Mouse (Mus musculus): ENCODE measurements around the gene Snrpe. TPM values are rescaled to one million over a fixed set of nuclear protein-coding genes. Genes with fewer than 3 reads are reported as not detected.
A peak's percentile ranks its signal among the peaks of the same experiment; 100 is the strongest.

Gene Snrpe
- polyA plus RNA-seq, 1 experiment from 2014 or later: 765 TPM

DNA sequence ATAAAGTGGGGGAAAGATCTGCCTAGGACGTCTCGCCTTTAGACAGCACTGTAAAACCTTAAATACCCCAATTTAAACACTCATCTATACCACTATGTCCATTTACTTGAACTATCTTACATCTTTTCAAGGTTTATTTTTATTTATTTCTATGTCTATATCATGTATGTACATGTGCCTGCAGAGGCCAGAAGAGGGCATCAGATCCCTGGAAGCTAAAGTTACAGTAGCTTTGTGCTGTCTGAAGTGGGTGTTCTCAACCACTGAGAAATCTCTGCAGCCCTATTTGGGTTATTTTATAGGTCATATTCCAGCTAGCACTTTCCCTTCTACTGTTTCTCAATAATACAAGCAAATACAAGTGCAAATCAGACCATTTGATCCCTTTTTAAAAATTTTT lies 22.1 kb upstream of the Snrpe start:
- Histone ChIP-seq H3K27ac (ENCODE audit: low read depth) (no peak overlapping the region), H3K27me3 (replicated peaks; ENCODE audit: control insufficient read depth, insufficient read depth, low read length) (no peaks in the 10 kb centered on the region), H3K4me1 (replicated peaks; ENCODE audit: control insufficient read depth, insufficient read depth, low read length) (no peaks in the 10 kb centered on the region), H3K4me2 (ENCODE audit: low read length) (no peak overlapping the region), H3K4me3 (ENCODE audit: low read depth, low read length) (no peak overlapping the region), H3K36me3 (ENCODE audit: control insufficient read depth, insufficient read depth, low read length) (peaks cover 89% of the 10 kb centered on the region), H3K9me3 (ENCODE audit: control insufficient read depth, low read length) (no peaks in the 10 kb centered on the region), H3K9ac (ENCODE audit: low read length) (no peak overlapping the region)
- ATAC-seq (replicated peaks; ENCODE audit: low FRiP score, low TSS enrichment, low read depth) (no peak), DNase-seq (ENCODE audit: low spot score) (peak; percentile 31)
- WGBS: 92% methylated on average over 2 of the region's 2 CpGs

DNA sequence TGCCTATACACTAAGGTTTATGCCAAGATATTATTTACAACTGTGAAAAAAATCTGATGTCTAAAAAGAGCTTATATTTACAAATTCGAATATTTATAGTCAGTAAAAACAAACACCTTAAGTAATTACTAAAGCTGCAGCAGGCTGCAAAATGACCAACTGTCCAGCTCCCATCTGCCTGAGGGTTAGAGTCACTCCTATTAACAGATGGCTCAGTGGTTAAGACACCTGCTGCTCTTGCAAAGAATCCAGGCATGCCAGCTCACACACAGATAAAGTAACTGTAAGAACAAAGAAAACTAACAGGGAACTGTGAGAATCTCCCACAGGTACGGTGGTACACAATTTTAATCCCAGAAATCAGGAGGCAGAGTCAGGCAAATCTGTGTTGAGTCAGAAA lies 15.0 kb upstream of the Snrpe start:
- 73% methylated on average over 2 of the region's 2 CpGs for WGBS
- Histone ChIP-seq H3K4me3 (ENCODE audit: low read depth, low read length) (no peak overlapping the region), H3K27me3 (replicated peaks; ENCODE audit: control insufficient read depth, insufficient read depth, low read length) (no peaks in the 10 kb centered on the region), H3K4me2 (ENCODE audit: low read length) (no peak overlapping the region), H3K4me1 (replicated peaks; ENCODE audit: control insufficient read depth, insufficient read depth, low read length) (no peaks in the 10 kb centered on the region), H3K9me3 (ENCODE audit: control insufficient read depth, low read length) (no peaks in the 10 kb centered on the region), H3K9ac (ENCODE audit: low read length) (no peak overlapping the region), H3K36me3 (ENCODE audit: control insufficient read depth, insufficient read depth, low read length) (peaks cover 89% of the 10 kb centered on the region), H3K27ac (ENCODE audit: low read depth) (no peak overlapping the region)
- DNase-seq (ENCODE audit: low spot score): no peak
- ATAC-seq (replicated peaks; ENCODE audit: low FRiP score, low TSS enrichment, low read depth): no peak

DNA sequence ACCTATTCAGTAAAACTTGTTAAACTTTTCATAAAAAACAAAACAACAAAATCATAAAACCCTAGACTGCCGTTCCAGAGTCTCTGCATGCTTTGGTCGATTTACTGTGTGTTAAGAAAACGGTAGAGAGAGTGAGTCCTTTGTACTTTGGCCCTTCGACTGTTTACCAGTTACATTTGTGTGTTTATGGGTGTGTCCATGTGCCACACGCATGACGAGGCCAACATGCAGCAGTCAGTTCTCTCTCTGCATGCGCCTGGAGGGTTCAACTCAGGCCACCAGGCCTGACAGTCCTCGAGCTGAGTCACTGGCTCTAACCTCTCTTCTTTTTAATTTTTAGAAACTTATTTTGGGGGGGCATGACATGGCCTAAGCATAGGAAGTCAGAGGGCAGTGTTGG lies 8.2 kb upstream of the Snrpe start:
- Histone ChIP-seq H3K9ac (ENCODE audit: low read length) (no peak overlapping the region), H3K27ac (ENCODE audit: low read depth) (no peak overlapping the region), H3K4me2 (ENCODE audit: low read length) (no peak overlapping the region), H3K9me3 (ENCODE audit: control insufficient read depth, low read length) (no peaks in the 10 kb centered on the region), H3K4me3 (ENCODE audit: low read depth, low read length) (no peak overlapping the region), H3K27me3 (replicated peaks; ENCODE audit: control insufficient read depth, insufficient read depth, low read length) (no peaks in the 10 kb centered on the region), H3K36me3 (ENCODE audit: control insufficient read depth, insufficient read depth, low read length) (peaks cover 70% of the 10 kb centered on the region), H3K4me1 (replicated peaks; ENCODE audit: control insufficient read depth, insufficient read depth, low read length) (no peaks in the 10 kb centered on the region)
- DNase-seq (ENCODE audit: low spot score) (no peak), ATAC-seq (replicated peaks; ENCODE audit: low FRiP score, low TSS enrichment, low read depth) (0 out of 2 replicates have a peak, but pooled peaks have one; percentile 30)
- WGBS: 76% methylated on average over 8 of the region's 8 CpGs

DNA sequence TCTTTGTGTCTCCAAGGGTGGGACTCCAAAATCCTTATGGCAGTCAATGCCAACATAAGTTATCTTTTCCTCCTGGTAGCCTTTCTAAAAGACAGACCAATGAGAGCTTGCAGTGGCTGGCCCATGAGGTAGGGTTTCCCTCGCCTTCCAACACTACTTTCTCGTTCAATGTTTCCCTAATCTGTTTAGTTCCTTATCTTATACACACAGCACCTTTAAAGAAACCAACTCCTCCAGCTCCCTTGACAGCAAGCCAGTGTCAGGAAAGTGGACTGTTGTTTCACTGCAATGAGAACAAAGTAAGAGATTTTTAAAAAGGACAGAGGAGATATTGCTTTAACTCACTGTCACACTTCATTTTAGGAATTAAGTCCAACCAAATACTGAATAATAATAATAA lies 7.8 kb upstream of the Snrpe start:
- Histone ChIP-seq H3K27ac (ENCODE audit: low read depth) (no peak overlapping the region), H3K4me2 (ENCODE audit: low read length) (no peak overlapping the region), H3K9me3 (ENCODE audit: control insufficient read depth, low read length) (no peaks in the 10 kb centered on the region), H3K36me3 (ENCODE audit: control insufficient read depth, insufficient read depth, low read length) (peaks cover 66% of the 10 kb centered on the region), H3K4me3 (ENCODE audit: low read depth, low read length) (no peak overlapping the region), H3K4me1 (replicated peaks; ENCODE audit: control insufficient read depth, insufficient read depth, low read length) (no peaks in the 10 kb centered on the region), H3K27me3 (replicated peaks; ENCODE audit: control insufficient read depth, insufficient read depth, low read length) (no peaks in the 10 kb centered on the region), H3K9ac (ENCODE audit: low read length) (no peak overlapping the region)
- whole genome bisulfite sequencing: 53% methylated on average over 2 of the region's 2 CpGs
- DNase-seq (ENCODE audit: low spot score): no peak
- no peak for ATAC-seq (replicated peaks; ENCODE audit: low FRiP score, low TSS enrichment, low read depth)

DNA sequence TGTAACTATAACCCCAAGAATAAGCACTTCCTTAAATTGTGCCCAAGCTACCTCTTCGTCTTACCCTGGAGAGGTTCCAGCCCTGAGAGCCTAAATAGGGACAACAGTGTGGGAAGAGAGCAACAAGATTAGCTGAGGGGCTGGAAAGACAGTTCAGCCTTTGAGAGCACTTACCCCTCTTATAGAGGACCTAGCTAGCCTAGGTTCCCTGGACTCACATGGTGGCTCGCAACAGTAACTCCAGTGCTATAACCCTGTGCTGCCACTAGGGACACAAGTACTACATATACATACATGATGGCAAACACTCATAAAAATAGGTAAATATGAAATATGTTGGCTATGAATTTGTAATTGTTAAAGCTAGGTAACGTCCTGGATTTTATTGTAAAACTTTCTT lies 3.7 kb upstream of the Snrpe start:
- Histone ChIP-seq H3K4me3 (ENCODE audit: low read depth, low read length) (no peak overlapping the region), H3K9me3 (ENCODE audit: control insufficient read depth, low read length) (no peaks in the 10 kb centered on the region), H3K4me1 (replicated peaks; ENCODE audit: control insufficient read depth, insufficient read depth, low read length) (peaks cover 3% of the 10 kb centered on the region), H3K27me3 (replicated peaks; ENCODE audit: control insufficient read depth, insufficient read depth, low read length) (no peaks in the 10 kb centered on the region), H3K9ac (ENCODE audit: low read length) (no peak overlapping the region), H3K4me2 (ENCODE audit: low read length) (no peak overlapping the region), H3K36me3 (ENCODE audit: control insufficient read depth, insufficient read depth, low read length) (peaks cover 31% of the 10 kb centered on the region), H3K27ac (ENCODE audit: low read depth) (no peak overlapping the region)
- DNase-seq (ENCODE audit: low spot score) (no peak), ATAC-seq (replicated peaks; ENCODE audit: low FRiP score, low TSS enrichment, low read depth) (no peak)
- WGBS: 76% methylated on average over 3 of the region's 3 CpGs

DNA sequence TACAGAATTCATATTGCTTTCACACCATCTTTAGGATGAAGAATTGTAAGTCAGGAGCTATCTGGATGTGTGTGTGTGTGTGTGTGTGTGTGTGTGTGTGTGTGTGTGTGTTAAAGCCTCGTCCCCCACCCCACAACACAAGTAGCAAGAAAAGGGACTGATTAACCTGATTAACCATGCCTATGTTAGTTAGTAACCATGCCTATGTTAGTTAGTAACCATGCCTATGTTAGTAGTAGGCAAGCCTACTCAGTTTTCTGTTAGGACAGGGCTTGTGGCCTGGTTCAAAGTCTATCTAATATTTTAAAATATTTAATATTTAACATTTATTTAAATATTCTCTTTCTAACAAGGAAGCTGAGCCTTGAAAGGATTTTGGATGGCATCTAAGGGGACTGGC lies 1.3 kb upstream of the Snrpe start:
- Histone ChIP-seq H3K27ac (ENCODE audit: low read depth) (no peak overlapping the region), H3K4me3 (ENCODE audit: low read depth, low read length) (no peak overlapping the region), H3K36me3 (ENCODE audit: control insufficient read depth, insufficient read depth, low read length) (peaks cover 37% of the 10 kb centered on the region), H3K27me3 (replicated peaks; ENCODE audit: control insufficient read depth, insufficient read depth, low read length) (no peaks in the 10 kb centered on the region), H3K4me2 (ENCODE audit: low read length) (no peak overlapping the region), H3K4me1 (replicated peaks; ENCODE audit: control insufficient read depth, insufficient read depth, low read length) (peaks cover 4% of the 10 kb centered on the region), H3K9me3 (ENCODE audit: control insufficient read depth, low read length) (no peaks in the 10 kb centered on the region), H3K9ac (ENCODE audit: low read length) (no peak overlapping the region)
- ATAC-seq (replicated peaks; ENCODE audit: low FRiP score, low TSS enrichment, low read depth) (no peak), DNase-seq (ENCODE audit: low spot score) (no peak)
- WGBS: 73% methylated on average over 1 of the region's 1 CpGs

DNA sequence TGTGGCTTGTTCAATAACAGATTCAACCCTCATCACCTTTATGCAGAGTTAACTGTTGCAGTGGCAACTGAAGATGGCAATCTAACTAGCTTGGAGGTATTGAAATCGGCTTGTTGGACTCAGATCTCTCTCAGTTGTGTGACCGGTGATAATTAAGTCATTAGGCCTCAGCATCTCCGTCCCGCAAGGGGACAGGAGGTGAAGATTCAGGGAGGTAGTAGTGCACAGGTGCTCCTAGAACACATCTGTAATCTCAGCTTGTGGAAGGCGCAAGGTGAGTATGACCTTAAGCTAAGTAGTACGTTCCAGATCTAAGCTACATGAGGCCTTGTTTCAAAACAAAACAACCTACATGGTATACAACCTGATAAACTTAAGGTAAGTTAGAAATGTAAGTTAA lies 510 bp upstream of the Snrpe start:
- peaks cover 42% of the 10 kb centered on the region for H3K36me3 ChIP-seq (ENCODE audit: control insufficient read depth, insufficient read depth, low read length)
- H3K9ac ChIP-seq (ENCODE audit: low read length): no peak overlapping the region
- no peak overlapping the region for H3K27ac ChIP-seq (ENCODE audit: low read depth)
- no peaks in the 10 kb centered on the region for H3K27me3 ChIP-seq (replicated peaks; ENCODE audit: control insufficient read depth, insufficient read depth, low read length)
- WGBS: 55% methylated on average over 6 of the region's 6 CpGs
- ATAC-seq (replicated peaks; ENCODE audit: low FRiP score, low TSS enrichment, low read depth) (no peak), DNase-seq (ENCODE audit: low spot score) (no peak)
- peak overlapping the region; percentile 91; the same call in 1 of the 2 replicates for H3K4me3 ChIP-seq (ENCODE audit: low read depth, low read length)
- H3K9me3 ChIP-seq (ENCODE audit: control insufficient read depth, low read length): no peaks in the 10 kb centered on the region
- H3K4me2 ChIP-seq (ENCODE audit: low read length): 0 out of 2 replicates have a peak overlapping the region, but pooled peaks have one; percentile 5
- peaks cover 4% of the 10 kb centered on the region for H3K4me1 ChIP-seq (replicated peaks; ENCODE audit: control insufficient read depth, insufficient read depth, low read length)

DNA sequence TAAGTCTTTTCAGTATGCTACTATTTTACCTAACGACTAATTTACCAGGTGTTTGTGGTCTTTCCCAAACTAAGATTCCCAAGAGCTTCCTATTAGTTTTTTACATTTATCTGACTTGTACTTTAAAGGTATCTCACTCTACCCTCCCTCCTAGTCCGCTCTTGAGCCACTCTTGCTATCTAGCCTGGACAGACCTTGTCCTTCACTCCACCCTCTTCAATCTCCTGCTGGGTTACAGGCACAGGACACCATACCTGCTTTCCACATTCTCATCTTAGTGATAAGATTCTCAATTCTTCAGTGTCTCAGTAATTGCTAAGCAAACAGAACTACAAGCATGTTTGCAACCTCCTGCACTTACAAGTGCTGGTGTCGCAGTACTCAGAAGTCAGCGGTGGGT lies 6.9 kb downstream of the Snrpe start:
- no peak overlapping the region for H3K4me2 ChIP-seq (ENCODE audit: low read length)
- no peak overlapping the region for H3K27ac ChIP-seq (ENCODE audit: low read depth)
- H3K9me3 ChIP-seq (ENCODE audit: control insufficient read depth, low read length): no peaks in the 10 kb centered on the region
- 93% methylated on average over 4 of the region's 4 CpGs for WGBS
- H3K9ac ChIP-seq (ENCODE audit: low read length): no peak overlapping the region
- H3K4me3 ChIP-seq (ENCODE audit: low read depth, low read length): no peak overlapping the region
- H3K27me3 ChIP-seq (replicated peaks; ENCODE audit: control insufficient read depth, insufficient read depth, low read length): no peaks in the 10 kb centered on the region
- peaks cover 69% of the 10 kb centered on the region for H3K36me3 ChIP-seq (ENCODE audit: control insufficient read depth, insufficient read depth, low read length)
- DNase-seq (ENCODE audit: low spot score) (no peak), ATAC-seq (replicated peaks; ENCODE audit: low FRiP score, low TSS enrichment, low read depth) (no peak)
- H3K4me1 ChIP-seq (replicated peaks; ENCODE audit: control insufficient read depth, insufficient read depth, low read length): no peaks in the 10 kb centered on the region

DNA sequence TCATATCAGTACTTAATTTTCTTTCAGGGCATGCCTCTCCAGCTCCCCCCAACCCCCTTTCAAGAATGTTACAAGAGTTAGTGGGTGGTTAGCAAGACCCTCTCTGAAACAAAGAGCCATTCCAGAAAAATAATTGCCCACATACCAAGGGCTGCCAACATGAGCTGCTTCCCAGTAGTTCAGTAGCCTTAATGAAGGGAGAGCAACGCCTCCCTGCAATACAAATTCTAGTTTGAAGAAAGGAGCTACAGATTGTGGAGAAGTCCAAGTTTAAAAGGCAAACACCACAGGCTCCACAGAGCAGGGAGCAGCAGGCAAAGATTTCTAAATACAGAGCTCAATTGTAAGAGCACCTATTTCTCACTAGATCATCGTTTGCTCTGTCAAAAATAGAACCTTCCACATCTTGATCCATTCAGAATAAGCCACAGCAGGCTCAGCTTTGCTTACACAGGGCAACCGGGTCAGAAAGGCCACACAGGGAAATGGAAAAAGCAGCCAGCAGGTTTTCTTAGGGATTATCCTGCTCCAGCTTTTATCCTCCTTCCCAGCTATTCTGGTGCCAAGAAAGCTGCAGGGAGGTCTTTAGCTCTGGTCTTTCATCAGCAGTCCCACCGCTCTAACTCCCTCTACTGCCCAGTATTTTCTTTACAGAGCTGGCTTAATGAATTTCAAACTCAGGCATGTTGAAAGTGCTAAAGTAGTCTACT lies 13.6 kb downstream of the Snrpe start:
- peaks cover 2% of the 10 kb centered on the region for H3K36me3 ChIP-seq (ENCODE audit: control insufficient read depth, insufficient read depth, low read length)
- H3K9ac ChIP-seq (ENCODE audit: low read length): no peak overlapping the region
- no peaks in the 10 kb centered on the region for H3K27me3 ChIP-seq (replicated peaks; ENCODE audit: control insufficient read depth, insufficient read depth, low read length)
- 14% methylated on average over 4 of the region's 4 CpGs for WGBS
- DNase-seq (ENCODE audit: low spot score) (no peak), ATAC-seq (replicated peaks; ENCODE audit: low FRiP score, low TSS enrichment, low read depth) (no peak)
- H3K4me2 ChIP-seq (ENCODE audit: low read length): no peak overlapping the region
- no peaks in the 10 kb centered on the region for H3K9me3 ChIP-seq (ENCODE audit: control insufficient read depth, low read length)
- H3K4me3 ChIP-seq (ENCODE audit: low read depth, low read length): no peak overlapping the region
- H3K27ac ChIP-seq (ENCODE audit: low read depth): no peak overlapping the region
- H3K4me1 ChIP-seq (replicated peaks; ENCODE audit: control insufficient read depth, insufficient read depth, low read length): no peaks in the 10 kb centered on the region; the same call in 1 of the 2 replicates
